Mouse (Mus musculus) hindbrain, embryonic 14.5 days (tissue): Measurements from ENCODE around the gene Rtp3. TPM values are rescaled to one million over a fixed set of nuclear protein-coding genes. Genes with fewer than 3 reads are reported as not detected.

ENCODE experiments used
- ATAC-seq: fragments of 200-750 bp; cut with Nextera tagmentation; 2 replicates; pipeline ENCODE4 v1.8.0; 2017; ENCODE audit warnings: moderate number of reproducible peaks, mild to moderate bottlenecking, moderate TSS enrichment, moderate library complexity; ENCODE audit not compliant: low FRiP score
- DNase-seq: peaks from one replicate; pipeline ENCODE4 v3.0.0-alpha.2; 2015; ENCODE audit warnings: low spot score
- H3K27ac ChIP-seq: fragments of 300-500 bp; sonication (generic); 2 replicates; pipeline ENCODE4 v1.5.1; 2014; ENCODE audit warnings: mild to moderate bottlenecking, moderate library complexity
- H3K27me3 ChIP-seq: fragments of 300-500 bp; sonication (generic); 2 replicates; pipeline ENCODE4 v1.6.1; 2014; ENCODE audit warnings: mild to moderate bottlenecking, low read length, mixed read lengths; ENCODE audit not compliant: control insufficient read depth, insufficient read depth
- H3K36me3 ChIP-seq: fragments of 300-500 bp; sonication (generic); replicated peaks from 2 replicates; pipeline ENCODE4 v1.6.1; 2014; ENCODE audit not compliant: control insufficient read depth, insufficient read depth
- H3K4me1 ChIP-seq: fragments of 300-500 bp; sonication (generic); replicated peaks from 2 replicates; pipeline ENCODE4 v1.6.1; 2014; ENCODE audit warnings: antibody characterized with exemption, low read length, mixed read lengths; ENCODE audit not compliant: control insufficient read depth, insufficient read depth
- H3K4me2 ChIP-seq: fragments of 300-500 bp; sonication (generic); replicated peaks from 2 replicates; pipeline ENCODE4 v1.6.1; 2014; ENCODE audit warnings: mild to moderate bottlenecking, moderate library complexity
- H3K4me3 ChIP-seq: fragments of 300-500 bp; sonication (generic); replicated peaks from 2 replicates; pipeline ENCODE4 v1.5.1; 2014; ENCODE audit warnings: mild to moderate bottlenecking, low read length
- H3K9ac ChIP-seq: fragments of 300-500 bp; sonication (generic); 2 replicates; pipeline ENCODE4 v1.6.1; 2014
- H3K9me3 ChIP-seq: fragments of 300-500 bp; sonication (generic); 2 replicates; pipeline ENCODE4 v1.6.1; 2016; ENCODE audit warnings: low read length; ENCODE audit not compliant: control insufficient read depth
- WGBS: fragments of 180-500 bp; shearing (Covaris S2); extraction: QIAGEN DNeasy Blood & Tissue Kit; methylation state at CpG from one replicate; pipeline ENCODE4 v1.1.7; 2014; 5-methylcytosine and 5-hydroxymethylcytosine counted together
- polyA plus RNA-seq: library from polyadenylated mRNA; unstranded; fragments of >200 nt; fragmentation: Nextera tagmentation; extraction: Ambion mirVana; gene quantifications from 2 replicates; pipeline ENCODE4 v1.2.1, GENCODE M21; 2014

The Rtp3 gene
- polyA plus RNA-seq, 1 experiment from 2014 or later, result not detected

GRCm38 (mm10) chr9:110987331-110987730, 3.1 kb downstream of the Rtp3 start:
- H3K4me3 ChIP-seq, result no peak overlapping the region
- H3K4me2 ChIP-seq, result no peak overlapping the region
- H3K27me3 ChIP-seq, result no peaks in the 10 kb centered on the region
- H3K27ac ChIP-seq, result no peak overlapping the region
- DNase-seq (no peak), ATAC-seq (no peak)
- 85% methylated on average over 4 of the region's 4 CpGs for WGBS
- no peaks in the 10 kb centered on the region for H3K9me3 ChIP-seq
- no peak overlapping the region for H3K9ac ChIP-seq
- no peaks in the 10 kb centered on the region for H3K4me1 ChIP-seq
- H3K36me3 ChIP-seq, result no peaks in the 10 kb centered on the region

GRCm38 (mm10) chr9:110985951-110986350, 4.4 kb downstream of the Rtp3 start:
- Histone ChIP-seq H3K9me3 (no peaks in the 10 kb centered on the region), H3K27ac (no peak overlapping the region), H3K4me2 (no peak overlapping the region), H3K36me3 (no peaks in the 10 kb centered on the region), H3K9ac (no peak overlapping the region), H3K4me3 (no peak overlapping the region), H3K27me3 (no peaks in the 10 kb centered on the region), H3K4me1 (no peaks in the 10 kb centered on the region)
- DNase-seq, result no peak
- 90% methylated on average over 8 of the region's 8 CpGs for WGBS
- ATAC-seq, result no peak

- DNase-seq (no peak), ATAC-seq (no peak)
- Histone ChIP-seq H3K27ac (no peak overlapping the region), H3K4me2 (no peak overlapping the region), H3K27me3 (no peaks in the 10 kb centered on the region), H3K9ac (no peak overlapping the region), H3K9me3 (no peaks in the 10 kb centered on the region), H3K4me3 (no peak overlapping the region), H3K4me1 (no peaks in the 10 kb centered on the region), H3K36me3 (no peaks in the 10 kb centered on the region)
- 94% methylated on average over 5 of the region's 5 CpGs for WGBS
Measured at GRCm38 (mm10) chr9:110985541-110985940, 4.8 kb downstream of the Rtp3 start.

- no peak overlapping the region for H3K4me3 ChIP-seq
- no peaks in the 10 kb centered on the region for H3K9me3 ChIP-seq
- no peaks in the 10 kb centered on the region for H3K27me3 ChIP-seq
- 94% methylated on average over 9 of the region's 9 CpGs for WGBS
- H3K27ac ChIP-seq, result no peak overlapping the region
- H3K4me2 ChIP-seq, result no peak overlapping the region
- no peaks in the 10 kb centered on the region for H3K4me1 ChIP-seq
- no peak overlapping the region for H3K9ac ChIP-seq
- ATAC-seq (no peak), DNase-seq (no peak)
- no peaks in the 10 kb centered on the region for H3K36me3 ChIP-seq
Measured at GRCm38 (mm10) chr9:110984096-110984495, 6.3 kb downstream of the Rtp3 start.

- no peak overlapping the region for H3K4me3 ChIP-seq
- no peak overlapping the region for H3K4me2 ChIP-seq
- no peak overlapping the region for H3K9ac ChIP-seq
- 54% methylated on average over 4 of the region's 4 CpGs for WGBS
- no peaks in the 10 kb centered on the region for H3K36me3 ChIP-seq
- no peaks in the 10 kb centered on the region for H3K27me3 ChIP-seq
- no peak overlapping the region for H3K27ac ChIP-seq
- no peaks in the 10 kb centered on the region for H3K4me1 ChIP-seq
- no peaks in the 10 kb centered on the region for H3K9me3 ChIP-seq
- DNase-seq (no peak), ATAC-seq (no peak)
Measured at GRCm38 (mm10) chr9:110982351-110982750, 8.0 kb downstream of the Rtp3 start.

DNA sequence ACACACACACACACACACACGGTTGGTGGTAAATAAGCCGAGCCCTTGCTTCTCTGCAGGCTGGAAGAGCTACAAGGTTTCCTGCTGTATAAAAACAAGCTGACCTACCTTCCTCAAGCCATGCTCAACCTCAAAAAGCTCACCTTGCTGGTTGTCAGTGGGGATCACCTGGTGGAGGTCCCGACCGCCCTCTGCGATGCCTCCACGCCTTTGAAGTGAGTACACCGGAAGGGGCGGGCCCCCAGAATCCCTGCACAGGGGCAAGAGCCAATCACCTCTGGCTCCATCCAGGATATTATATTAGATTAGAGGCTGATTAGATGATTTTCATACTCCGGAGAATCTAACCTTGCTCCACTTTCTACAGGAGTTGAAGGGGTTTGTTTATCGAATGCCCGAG, 11.0 kb downstream of the Rtp3 start:
- no peak overlapping the region for H3K9ac ChIP-seq
- no peaks in the 10 kb centered on the region for H3K36me3 ChIP-seq
- ATAC-seq (no peak), DNase-seq (no peak)
- no peaks in the 10 kb centered on the region for H3K9me3 ChIP-seq
- H3K4me1 ChIP-seq, result no peaks in the 10 kb centered on the region
- no peak overlapping the region for H3K27ac ChIP-seq
- no peak overlapping the region for H3K4me2 ChIP-seq
- WGBS, result 95% methylated on average over 11 of the region's 11 CpGs
- no peak overlapping the region for H3K4me3 ChIP-seq
- no peaks in the 10 kb centered on the region for H3K27me3 ChIP-seq

DNA sequence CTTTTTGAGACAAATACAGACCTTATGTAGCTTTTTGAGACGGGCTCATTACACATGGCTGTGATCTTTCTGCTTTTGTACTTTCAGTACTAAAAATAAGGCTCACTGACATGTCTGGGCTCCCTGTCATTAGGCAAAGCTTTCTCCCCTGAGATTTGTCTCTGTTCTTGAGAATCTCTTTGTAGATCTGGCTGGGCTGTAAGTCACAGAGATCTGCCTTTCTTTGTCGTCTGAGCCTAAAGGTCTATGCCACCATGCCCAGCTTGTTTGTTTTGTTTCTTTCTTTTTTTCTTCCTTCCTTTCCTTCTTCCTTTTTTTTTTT, 24.5 kb downstream of the Rtp3 start:
- H3K27me3 ChIP-seq, result no peaks in the 10 kb centered on the region
- H3K4me3 ChIP-seq, result no peak overlapping the region
- no peak overlapping the region for H3K4me2 ChIP-seq
- H3K27ac ChIP-seq, result no peak overlapping the region
- ATAC-seq, result no peak
- no peaks in the 10 kb centered on the region for H3K9me3 ChIP-seq
- H3K9ac ChIP-seq, result no peak overlapping the region
- no peak for DNase-seq
- 82% methylated on average over 2 of the region's 2 CpGs for WGBS
- H3K36me3 ChIP-seq, result no peaks in the 10 kb centered on the region
- H3K4me1 ChIP-seq, result no peaks in the 10 kb centered on the region

DNA sequence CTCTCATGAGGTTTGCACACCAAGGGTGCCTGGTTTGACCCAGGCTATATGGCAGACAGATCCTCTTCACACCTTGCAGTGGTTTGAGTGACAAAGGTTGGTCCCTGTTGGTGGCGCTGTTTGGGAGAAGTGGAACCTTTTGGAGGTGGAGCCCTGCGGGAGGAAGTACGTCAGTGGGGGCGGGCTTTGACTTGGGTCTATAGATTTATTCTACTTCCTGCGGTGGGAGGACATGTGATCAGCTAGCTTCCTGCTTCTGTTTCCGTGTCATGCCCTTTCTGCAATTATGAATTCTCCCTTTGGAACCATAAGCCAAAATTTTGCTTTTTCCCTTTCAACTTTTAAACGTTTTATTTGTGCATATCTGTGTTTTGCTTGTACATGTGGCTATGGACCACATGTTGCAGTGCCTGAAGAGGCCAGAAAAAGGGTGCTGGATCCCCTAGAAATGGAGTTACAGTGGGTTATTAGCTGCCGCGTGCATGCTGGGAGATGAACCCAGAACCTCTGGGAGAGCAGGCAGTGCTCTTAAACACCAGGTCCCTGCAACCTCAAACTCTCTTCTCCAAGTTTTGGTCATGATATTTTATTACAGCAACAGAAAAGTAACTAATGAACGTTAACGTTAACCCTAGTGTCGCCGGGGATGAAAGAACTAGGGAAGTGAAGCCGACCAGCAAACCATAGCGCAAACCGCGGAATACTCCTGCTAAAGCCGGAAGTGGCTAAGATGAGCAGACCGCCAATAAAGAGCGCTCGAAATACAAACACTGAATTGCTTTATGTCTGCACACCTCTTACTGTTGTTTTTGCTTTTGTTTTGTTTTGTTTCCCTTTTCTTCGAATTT, 25.1 kb downstream of the Rtp3 start:
- Histone ChIP-seq H3K36me3 (no peaks in the 10 kb centered on the region), H3K27me3 (no peaks in the 10 kb centered on the region), H3K27ac (no peak overlapping the region), H3K4me2 (no peak overlapping the region), H3K9ac (no peak overlapping the region), H3K4me3 (no peak overlapping the region), H3K9me3 (no peaks in the 10 kb centered on the region), H3K4me1 (no peaks in the 10 kb centered on the region)
- ATAC-seq (no peak), DNase-seq (no peak)
- 92% methylated on average over 22 of the region's 22 CpGs for WGBS

DNA sequence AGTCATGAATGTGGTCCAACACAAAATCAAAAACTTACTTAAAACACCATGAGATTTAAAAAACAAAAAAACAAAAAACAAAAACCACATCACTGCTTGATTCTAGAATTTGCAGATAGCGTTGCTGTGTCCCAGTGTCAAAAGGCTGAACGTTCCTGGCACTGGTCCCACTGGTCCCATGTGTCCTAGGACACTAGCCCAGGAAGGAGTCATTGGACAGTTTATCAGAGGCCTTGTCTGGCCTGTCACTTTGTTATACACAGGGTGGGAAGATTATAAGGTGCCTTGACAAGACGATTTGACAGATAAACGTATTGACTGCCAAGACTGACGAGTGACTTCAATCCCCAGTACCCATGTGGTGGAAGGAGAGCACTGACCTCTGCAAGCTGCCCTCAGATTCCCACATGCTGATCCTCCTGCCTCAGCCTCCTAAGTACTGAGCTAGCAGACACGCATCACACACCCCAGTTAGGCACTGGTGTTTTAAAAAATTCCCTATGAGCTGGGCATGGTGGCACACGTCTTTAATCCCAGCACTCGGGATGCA, 26.7 kb downstream of the Rtp3 start:
- no peak overlapping the region for H3K9ac ChIP-seq
- H3K4me1 ChIP-seq, result no peaks in the 10 kb centered on the region
- H3K27me3 ChIP-seq, result no peaks in the 10 kb centered on the region
- no peak for ATAC-seq
- no peak overlapping the region for H3K4me3 ChIP-seq
- H3K36me3 ChIP-seq, result no peaks in the 10 kb centered on the region
- H3K27ac ChIP-seq, result no peak overlapping the region
- DNase-seq, result no peak
- no peak overlapping the region for H3K4me2 ChIP-seq
- 86% methylated on average over 8 of the region's 8 CpGs for WGBS
- no peaks in the 10 kb centered on the region for H3K9me3 ChIP-seq
